Mouse (Mus musculus) heart, postnatal 36 days (tissue): ENCODE measurements around the gene Filip1l. TPM values are rescaled to one million over a fixed set of nuclear protein-coding genes. Genes with fewer than 3 reads are reported as not detected.

Source experiments
- DNase-seq, 2 experiments: peaks; one replicate each; pipeline ENCODE4 v3.0.0; 2021 to 2022
- intact Hi-C: fragments of 180-260 bp; cut with DNase I; formaldehyde crosslinking; loops from one replicate; pipeline ENCODE4 v1.15.1; 2025
- total RNA-seq, 2 experiments: library from RNA; stranded (reverse); gene quantifications; 2 replicates each; pipeline ENCODE4 v1.2.3; 2021

The Filip1l gene
- total RNA-seq, 2 experiments from 2014 or later, result 35.4 to 37.8 TPM

- DNase-seq, result no peak
- intact Hi-C loops, result no loop called here
Observed at GRCm38 (mm10) chr16:57552709-57553108, 199.8 kb downstream of the Filip1l start.

DNA sequence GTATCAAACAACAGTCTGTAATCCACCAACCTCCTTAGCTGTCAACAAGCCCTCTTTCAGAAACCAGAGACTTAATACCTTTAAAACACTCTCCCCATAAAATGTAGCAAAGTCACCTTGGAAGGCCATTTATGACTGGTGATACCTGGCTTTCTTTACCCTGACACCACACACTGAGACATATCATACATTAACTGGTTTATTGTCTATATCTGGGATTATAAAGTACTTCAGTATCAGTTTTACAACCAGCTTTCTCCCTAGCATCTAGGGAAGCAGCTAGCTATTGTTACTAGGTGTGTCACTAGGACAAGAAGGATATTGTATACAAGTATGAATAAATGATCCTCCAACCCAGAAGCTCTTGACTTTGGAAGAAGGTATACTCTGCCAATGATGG is 200.3 kb downstream of the Filip1l start:
- intact Hi-C loops, result no loop called here
- DNase-seq, result no peak

GRCm38 (mm10) chr16:57554886-57555400 is 202.1 kb downstream of the Filip1l start:
- DNase-seq, result no peak
- intact Hi-C loops, result no loop called here

GRCm38 (mm10) chr16:57555667-57556066 is 202.8 kb downstream of the Filip1l start:
- no peak for DNase-seq
- intact Hi-C loops, result loop anchor here (2.0 kb wide), 1 partner anchor 17 kb away; no protein-coding TSS in a partner anchor

DNA sequence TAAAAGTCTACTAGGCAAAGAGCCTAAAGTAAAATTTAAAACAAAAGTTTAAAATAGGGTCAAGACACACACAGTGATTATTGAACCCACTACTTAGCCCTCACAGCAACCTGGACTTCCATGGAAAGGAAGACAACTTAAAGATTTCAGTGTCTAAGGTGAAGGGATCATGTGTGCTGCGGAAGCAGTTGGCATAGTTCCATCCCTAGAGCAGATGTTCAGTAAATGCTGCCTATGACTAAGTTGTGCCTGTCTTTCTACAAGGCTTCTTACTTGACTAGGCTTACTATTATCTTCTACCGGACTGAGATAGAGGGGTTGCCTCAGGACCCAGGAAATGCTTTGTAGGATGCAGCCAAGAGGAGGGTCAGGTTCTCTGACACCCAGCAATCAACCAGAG is 203.4 kb downstream of the Filip1l start:
- no peak for DNase-seq
- intact Hi-C loops, result loop anchor here (2.0 kb wide), 1 partner anchor 17 kb away; no protein-coding TSS in a partner anchor

DNA sequence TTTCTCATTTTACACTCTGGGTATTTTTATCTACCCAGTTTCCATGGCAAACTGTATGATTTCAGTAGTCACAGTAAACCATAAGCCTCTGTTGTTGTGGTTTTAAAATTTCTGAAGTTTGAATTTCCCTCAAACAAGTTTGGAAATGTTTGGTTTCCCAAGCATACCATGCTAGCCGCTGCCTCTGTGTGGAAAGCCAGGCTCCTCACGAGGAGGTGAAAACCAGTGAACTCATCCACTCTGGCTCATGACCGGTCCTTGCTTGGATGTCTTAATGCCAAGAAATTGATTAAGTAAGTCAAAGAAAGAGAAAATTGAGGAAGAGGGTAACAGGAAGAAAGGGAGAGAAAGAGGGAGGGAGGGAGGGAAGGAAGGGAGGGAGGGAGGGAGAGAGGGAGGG is 205.4 kb downstream of the Filip1l start:
- no peak for DNase-seq
- intact Hi-C loops, result no loop called here

GRCm38 (mm10) chr16:57560185-57560584 is 207.3 kb downstream of the Filip1l start:
- intact Hi-C loops, result no loop called here
- no peak for DNase-seq

DNA sequence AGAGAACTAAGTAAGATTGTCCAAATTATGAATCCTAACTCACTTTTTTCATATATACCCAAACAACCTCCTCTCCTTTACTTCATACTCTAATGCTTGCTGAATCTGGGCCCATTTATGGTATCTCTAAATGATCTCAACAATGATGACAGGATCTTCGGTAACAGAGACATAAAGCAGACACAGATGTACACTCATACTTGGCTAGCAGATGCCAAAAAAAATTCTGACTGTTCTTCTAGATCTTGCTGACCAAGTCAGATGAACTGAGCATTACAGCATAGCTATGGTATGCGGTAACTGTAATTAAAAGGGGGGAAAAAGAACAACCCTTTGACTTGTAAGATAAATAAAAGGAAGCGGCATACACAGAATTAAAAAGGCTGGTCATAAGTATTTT is 210.6 kb downstream of the Filip1l start:
- no peak for DNase-seq
- intact Hi-C loops, result no loop called here

GRCm38 (mm10) chr16:57564807-57565206 is 211.9 kb downstream of the Filip1l start:
- intact Hi-C loops, result no loop called here
- no peak for DNase-seq

DNA sequence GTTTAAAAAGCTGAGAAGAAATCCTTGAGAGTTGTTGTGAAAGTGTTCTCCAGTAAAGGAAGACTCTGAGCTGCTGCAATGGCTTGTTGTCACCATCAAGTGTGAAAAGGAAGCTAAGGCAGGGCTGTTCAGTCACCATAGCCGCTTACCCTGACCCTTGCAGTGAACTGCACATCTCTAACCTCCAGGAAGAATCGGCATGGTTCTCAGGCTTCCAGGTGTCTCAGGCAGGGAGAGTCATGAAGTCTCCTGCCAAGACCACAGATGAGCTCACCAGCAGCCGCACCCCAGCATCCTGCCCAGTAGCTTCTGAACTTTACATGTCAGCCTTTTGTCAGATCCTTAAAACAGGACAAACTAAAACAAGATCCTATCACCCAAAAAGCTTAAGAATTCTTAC is 213.3 kb downstream of the Filip1l start:
- intact Hi-C loops, result no loop called here
- no peak for DNase-seq

GRCm38 (mm10) chr16:57568648-57569404 is 215.9 kb downstream of the Filip1l start:
- intact Hi-C loops, result no loop called here
- DNase-seq, result no peak

DNA sequence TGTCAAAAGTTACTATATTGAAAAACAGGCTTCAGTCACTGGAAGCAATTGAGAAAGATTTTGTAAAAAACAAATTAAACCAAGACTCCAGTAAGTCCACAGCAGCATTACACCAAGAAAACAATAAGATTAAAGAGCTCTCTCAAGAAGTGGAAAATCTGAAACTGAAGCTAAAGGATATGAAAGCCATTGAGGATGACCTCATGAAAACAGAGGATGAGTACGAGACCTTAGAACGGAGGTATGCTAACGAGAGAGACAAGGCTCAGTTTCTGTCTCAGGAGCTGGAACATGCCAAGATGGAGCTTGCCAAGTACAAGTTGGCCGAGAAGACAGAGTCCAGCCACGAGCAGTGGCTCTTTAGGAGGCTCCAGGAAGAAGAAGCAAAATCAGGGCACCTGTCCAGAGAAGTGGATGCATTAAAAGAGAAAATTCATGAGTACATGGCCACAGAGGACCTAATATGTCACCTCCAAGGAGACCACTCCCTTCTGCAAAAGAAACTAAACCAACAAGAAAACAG is 218.0 kb downstream of the Filip1l start:
- DNase-seq, result no peak
- intact Hi-C loops, result no loop called here

GRCm38 (mm10) chr16:57573831-57574230 is 220.9 kb downstream of the Filip1l start:
- intact Hi-C loops, result loop anchor here (2.0 kb wide), 1 partner anchor 17 kb away; no protein-coding TSS in a partner anchor

DNA sequence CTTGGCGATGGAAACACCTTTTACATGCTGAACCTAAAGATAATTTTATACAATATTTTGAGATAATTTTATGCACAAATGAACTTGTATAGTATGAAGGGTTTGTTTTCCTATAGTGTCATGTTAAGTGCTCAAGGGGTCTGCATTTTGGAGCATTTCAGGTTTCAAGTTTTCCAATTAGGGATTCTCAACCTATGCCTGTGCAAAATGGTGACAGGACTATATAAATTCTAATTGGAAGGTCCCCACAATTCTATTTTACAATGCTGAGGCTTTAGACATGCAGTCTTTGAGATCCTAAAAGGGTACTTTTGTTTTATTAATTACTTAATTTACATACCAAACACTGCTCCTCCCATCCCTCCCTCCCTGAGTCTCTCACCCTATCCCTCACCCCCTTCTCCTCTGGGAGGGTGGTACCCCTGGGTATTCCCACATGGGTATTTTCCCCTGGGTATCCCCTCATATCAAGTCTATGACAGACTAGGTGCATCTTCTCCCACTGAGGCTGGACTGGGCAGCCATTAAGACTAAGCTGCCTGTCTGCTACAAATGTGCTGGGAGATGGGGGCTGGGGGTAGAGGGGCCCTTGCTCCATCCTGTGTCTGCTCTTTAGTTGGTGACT is 223.0 kb downstream of the Filip1l start:
- intact Hi-C loops, result loop anchor here (2.0 to 5.0 kb wide), 3 partner anchors 44 to 177 kb away; no protein-coding TSS in a partner anchor
- no peak for DNase-seq

More at GRCm38 (mm10) chr16:57573831-57574230, 220.9 kb downstream of the Filip1l start:
- DNase-seq, result no peak

DNA sequence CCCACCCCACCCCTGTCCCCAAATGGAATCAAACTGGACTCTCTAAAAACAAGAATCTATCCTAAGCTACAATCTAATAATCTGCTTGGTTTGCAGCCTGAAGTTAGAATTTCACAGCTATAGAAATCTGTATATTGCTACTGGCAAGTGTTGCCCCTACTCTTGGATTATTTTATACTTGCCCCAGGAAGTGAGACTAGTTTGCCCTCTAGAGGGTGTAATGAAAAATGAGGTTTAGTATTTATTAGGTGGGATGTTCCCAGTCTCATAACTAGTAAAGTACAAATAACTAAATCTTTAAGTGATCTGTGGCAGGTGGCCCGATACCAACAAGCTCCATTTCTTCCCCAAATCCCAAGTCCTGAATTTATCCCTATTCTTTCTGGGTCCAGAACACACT is 224.6 kb downstream of the Filip1l start:
- intact Hi-C loops, result loop anchor here (2.0 to 5.0 kb wide), 3 partner anchors 45 to 179 kb away; no protein-coding TSS in a partner anchor
- DNase-seq, result no peak

DNA sequence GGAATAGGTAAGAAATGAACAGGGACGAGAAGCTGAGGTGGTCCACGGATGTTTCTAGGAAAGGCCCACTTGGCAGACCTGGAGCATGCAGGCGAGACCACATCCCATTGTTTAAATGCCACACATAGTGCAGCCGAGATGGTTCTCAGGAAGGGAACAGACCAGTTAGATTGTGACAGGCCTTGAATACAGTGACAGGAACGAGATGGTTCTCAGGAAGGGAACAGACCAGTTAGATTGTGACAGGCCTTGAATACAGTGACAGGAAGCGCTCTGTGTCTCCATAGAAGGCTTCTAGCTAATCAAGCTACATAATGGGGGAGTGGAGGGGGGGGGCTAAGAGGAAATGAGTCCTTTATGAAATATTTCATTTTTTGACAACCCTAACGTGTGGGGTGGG is 227.1 kb downstream of the Filip1l start:
- no peak for DNase-seq
- intact Hi-C loops, result loop anchor here (1.0 kb wide), 1 partner anchor 336 kb away; no protein-coding TSS in a partner anchor

DNA sequence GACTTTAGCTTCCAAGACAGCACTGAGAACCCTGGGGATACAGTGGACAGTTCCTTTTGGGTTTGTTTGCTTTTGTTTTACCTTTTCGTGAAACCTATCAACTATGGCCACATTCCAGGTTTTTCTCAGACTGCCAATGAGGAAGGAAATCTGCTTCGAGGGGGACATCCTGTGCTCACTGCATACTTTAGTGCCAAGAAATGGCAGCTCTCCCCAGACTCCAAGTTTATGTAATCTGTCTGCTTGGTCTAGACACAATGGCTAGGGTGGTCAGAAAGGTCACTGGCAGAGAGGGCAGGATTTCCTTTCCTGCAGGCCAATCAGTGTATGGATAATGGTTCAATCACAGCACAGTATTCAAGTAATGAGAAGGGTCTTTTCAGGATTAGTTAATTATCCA is 229.1 kb downstream of the Filip1l start:
- intact Hi-C loops, result no loop called here
- DNase-seq, result no peak

GRCm38 (mm10) chr16:57585201-57585600 is 232.3 kb downstream of the Filip1l start:
- DNase-seq, result no peak
- intact Hi-C loops, result no loop called here

DNA sequence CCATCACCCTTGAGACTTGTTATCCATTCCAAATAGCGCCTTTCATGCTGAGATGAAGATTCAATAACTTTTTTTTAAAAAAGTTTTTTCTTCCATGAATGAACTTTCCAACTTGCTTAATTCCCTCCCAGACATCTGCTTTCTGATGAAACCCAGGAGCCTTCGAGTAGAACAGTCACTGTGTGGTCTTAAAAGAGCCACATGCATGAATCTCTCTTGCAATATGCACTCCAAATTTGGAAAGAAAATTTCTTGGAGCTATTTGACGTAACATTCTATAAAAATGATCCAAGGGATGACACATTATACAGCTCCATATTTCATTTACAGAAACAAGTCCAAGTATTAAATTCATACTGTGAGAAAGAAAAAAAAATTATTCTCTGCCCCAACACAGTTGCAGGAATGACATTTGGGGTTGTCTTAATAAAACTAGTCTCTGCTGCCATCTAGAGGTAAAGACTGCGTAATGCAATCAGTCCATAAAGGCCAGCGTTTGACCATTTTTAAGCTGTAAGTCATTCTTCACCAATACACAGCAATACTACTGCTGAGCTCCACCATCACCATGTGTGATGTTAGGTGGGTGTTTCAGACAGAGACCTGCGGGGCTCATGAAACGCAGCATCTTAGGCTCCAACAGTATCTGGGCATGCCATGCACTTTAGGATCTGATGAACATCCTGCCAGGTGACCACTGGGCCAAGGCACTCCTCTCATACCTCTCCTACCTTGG is 240.7 kb downstream of the Filip1l start:
- intact Hi-C loops, result loop anchor here (5.0 kb wide), 2 partner anchors 231 to 426 kb away; partner anchors contain the start of gene Nit2
- no peak for DNase-seq

DNA sequence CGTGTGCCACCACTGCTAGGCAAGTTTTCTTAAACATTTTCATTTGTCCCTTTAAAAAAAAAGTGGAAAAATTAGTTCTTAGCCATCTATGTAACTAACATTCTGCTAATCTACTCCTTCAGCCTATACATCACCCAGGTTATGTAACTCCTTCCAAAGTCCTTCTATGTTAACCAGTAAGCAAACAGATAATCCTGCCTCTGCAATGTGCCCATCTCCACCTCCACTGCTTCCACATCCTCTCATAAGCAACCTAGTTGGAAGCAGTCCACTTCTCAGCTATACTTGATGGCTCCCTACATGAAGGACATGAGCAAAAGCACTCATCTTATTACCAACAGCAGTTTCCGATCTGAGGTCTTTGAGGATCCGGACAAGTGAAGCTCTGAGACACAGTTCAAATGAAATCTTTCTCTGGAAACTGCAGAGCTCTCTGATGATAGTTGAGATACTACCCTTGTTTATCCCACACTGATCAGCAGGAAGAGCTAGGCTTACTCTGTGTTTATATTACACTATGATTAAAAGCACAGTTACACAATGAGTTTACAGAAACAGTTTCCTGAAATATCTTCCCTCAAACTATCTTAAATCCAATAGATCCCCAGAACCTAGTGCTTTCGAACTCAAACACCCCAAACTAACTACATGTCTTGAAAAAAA is 244.5 kb downstream of the Filip1l start:
- intact Hi-C loops, result no loop called here
- DNase-seq, result no peak
